Mouse (Mus musculus) midbrain, embryonic 16.5 days (tissue): Measurements from ENCODE around the gene Clmp. TPM values are rescaled to one million over a fixed set of nuclear protein-coding genes. Genes with fewer than 3 reads are reported as not detected.

Experiments used
- ATAC-seq: fragments of 200-750 bp; cut with Nextera tagmentation; 2 replicates; pipeline ENCODE4 v1.8.0; 2017; ENCODE audit warnings: moderate TSS enrichment
- H3K27ac ChIP-seq: fragments of 300-500 bp; sonication (generic); 2 replicates; pipeline ENCODE4 v1.5.1; 2014; ENCODE audit warnings: mild to moderate bottlenecking, low read length, mixed read lengths
- H3K27me3 ChIP-seq: fragments of 300-500 bp; sonication (generic); 2 replicates; pipeline ENCODE4 v1.6.1; 2014; ENCODE audit warnings: low read depth, low read length, mixed read lengths; ENCODE audit not compliant: control insufficient read depth, insufficient read depth
- H3K36me3 ChIP-seq: fragments of 300-500 bp; sonication (generic); 2 replicates; pipeline ENCODE4 v1.6.1; 2014; ENCODE audit warnings: mild to moderate bottlenecking, low read length, moderate library complexity, mixed read lengths; ENCODE audit not compliant: control insufficient read depth, insufficient read depth
- H3K4me1 ChIP-seq: fragments of 300-500 bp; sonication (generic); 2 replicates; pipeline ENCODE4 v1.6.1; 2014; ENCODE audit warnings: mild to moderate bottlenecking, low read length, mixed read lengths; ENCODE audit not compliant: control insufficient read depth, insufficient read depth
- H3K4me2 ChIP-seq: fragments of 300-500 bp; sonication (generic); 2 replicates; pipeline ENCODE4 v1.6.1; 2014; ENCODE audit warnings: mild to moderate bottlenecking, low read length, mixed read lengths
- H3K4me3 ChIP-seq: fragments of 300-500 bp; sonication (generic); 2 replicates; pipeline ENCODE4 v1.5.1; 2014; ENCODE audit warnings: low read depth, mild to moderate bottlenecking, low read length, moderate library complexity, mixed read lengths
- H3K9ac ChIP-seq: fragments of 300-500 bp; sonication (generic); 2 replicates; pipeline ENCODE4 v1.6.1; 2014; ENCODE audit warnings: low read depth, low read length, mixed read lengths
- H3K9me3 ChIP-seq: fragments of 300-500 bp; sonication (generic); replicated peaks from 2 replicates; pipeline ENCODE4 v1.6.1; 2014; ENCODE audit warnings: mild to moderate bottlenecking, low read length, mixed read lengths; ENCODE audit not compliant: control insufficient read depth, poor library complexity, severe bottlenecking
- WGBS: fragments of 180-500 bp; shearing (Covaris S2); extraction: QIAGEN DNeasy Blood & Tissue Kit; methylation state at CpG from one replicate; pipeline ENCODE4 v1.1.7; 2014; 5-methylcytosine and 5-hydroxymethylcytosine counted together
- polyA plus RNA-seq: library from polyadenylated mRNA; unstranded; fragments of >200 nt; fragmentation: Nextera tagmentation; extraction: Ambion mirVana; gene quantifications from 2 replicates; pipeline ENCODE4 v1.2.1, GENCODE M21; 2015

Clmp gene
- polyA plus RNA-seq, 1 experiment from 2014 or later: 50.9 TPM

DNA sequence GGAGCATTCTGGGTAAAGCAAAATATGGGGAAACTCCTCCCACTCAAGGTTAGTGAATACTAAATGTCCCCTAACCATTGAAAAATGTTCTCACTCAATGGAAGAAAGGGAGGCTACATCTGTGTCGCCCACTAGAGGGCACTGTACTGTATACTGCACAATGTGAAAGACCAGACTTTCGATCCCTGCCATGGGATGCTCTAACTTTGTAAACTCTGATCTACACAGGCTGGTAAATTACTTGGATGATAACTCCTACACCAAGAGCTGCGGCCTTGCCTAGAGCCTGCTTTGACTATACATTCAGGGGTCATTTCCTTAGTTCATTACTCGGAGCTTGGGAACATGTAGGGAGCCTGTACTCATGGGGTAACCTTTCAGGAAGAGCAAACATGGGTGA, 70.6 kb downstream of the Clmp start:
- Histone ChIP-seq H3K4me1 (peaks cover 17% of the 10 kb centered on the region), H3K27me3 (no peaks in the 10 kb centered on the region), H3K36me3 (no peaks in the 10 kb centered on the region), H3K9me3 (no peaks in the 10 kb centered on the region), H3K9ac (no peak overlapping the region), H3K4me3 (no peak overlapping the region), H3K27ac (no peak overlapping the region), H3K4me2 (0 out of 2 replicates have a peak overlapping the region, but pooled peaks have one; percentile 1)
- 19% methylated on average over 4 of the region's 4 CpGs for WGBS
- ATAC-seq: peak; percentile 15; the same call in 1 of the 2 replicates

GRCm38 (mm10) chr9:40757105-40757626, 71.4 kb downstream of the Clmp start:
- peaks cover 17% of the 10 kb centered on the region for H3K4me1 ChIP-seq
- H3K4me2 ChIP-seq: peak overlapping the region; percentile 53
- WGBS: 20% methylated on average over 12 of the region's 12 CpGs
- H3K4me3 ChIP-seq: peak overlapping the region; percentile 32
- ATAC-seq: peak; percentile 85
- H3K27me3 ChIP-seq: no peaks in the 10 kb centered on the region
- peak overlapping the region; percentile 83 for H3K27ac ChIP-seq
- 0 out of 2 replicates have a peak, but pooled peaks cover 2% of the 10 kb centered on the region for H3K36me3 ChIP-seq
- H3K9me3 ChIP-seq: no peaks in the 10 kb centered on the region
- peak overlapping the region; percentile 35 for H3K9ac ChIP-seq

GRCm38 (mm10) chr9:40757685-40758270, 72.0 kb downstream of the Clmp start:
- Histone ChIP-seq H3K4me3 (peak overlapping the region; percentile 32), H3K4me2 (peak overlapping the region; percentile 53), H3K9me3 (no peaks in the 10 kb centered on the region), H3K27ac (peak overlapping the region; percentile 83), H3K4me1 (peaks cover 17% of the 10 kb centered on the region), H3K9ac (peak overlapping the region; percentile 35), H3K36me3 (0 out of 2 replicates have a peak, but pooled peaks cover 2% of the 10 kb centered on the region), H3K27me3 (no peaks in the 10 kb centered on the region)
- 4% methylated on average over 22 of the region's 22 CpGs for WGBS
- ATAC-seq: peak; percentile 91

DNA sequence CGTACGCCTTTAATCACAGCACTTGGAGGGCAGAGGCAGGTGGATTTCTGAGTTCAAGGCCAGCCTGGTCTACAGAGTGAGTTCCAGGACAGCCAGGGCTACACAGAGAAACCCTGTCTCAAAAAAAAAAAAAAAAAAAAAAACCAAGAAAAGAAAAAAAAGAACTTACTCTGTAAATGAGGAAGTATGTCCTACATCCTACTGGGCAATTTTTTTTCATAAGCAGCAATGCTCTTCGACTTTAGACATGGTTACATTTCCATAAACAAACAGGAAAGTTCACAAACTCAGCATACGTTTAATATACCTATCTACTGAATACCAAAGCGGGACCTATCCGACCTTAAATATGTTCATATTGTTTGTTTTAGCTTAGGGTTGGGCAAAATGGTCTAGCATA, 76.6 kb downstream of the Clmp start:
- Histone ChIP-seq H3K4me3 (no peak overlapping the region), H3K36me3 (0 out of 2 replicates have a peak, but pooled peaks cover 7% of the 10 kb centered on the region), H3K27ac (no peak overlapping the region), H3K9me3 (no peaks in the 10 kb centered on the region), H3K4me1 (peaks cover 8% of the 10 kb centered on the region), H3K4me2 (no peak overlapping the region), H3K9ac (no peak overlapping the region), H3K27me3 (no peaks in the 10 kb centered on the region)
- no peak for ATAC-seq
- 85% methylated on average over 6 of the region's 6 CpGs for WGBS

DNA sequence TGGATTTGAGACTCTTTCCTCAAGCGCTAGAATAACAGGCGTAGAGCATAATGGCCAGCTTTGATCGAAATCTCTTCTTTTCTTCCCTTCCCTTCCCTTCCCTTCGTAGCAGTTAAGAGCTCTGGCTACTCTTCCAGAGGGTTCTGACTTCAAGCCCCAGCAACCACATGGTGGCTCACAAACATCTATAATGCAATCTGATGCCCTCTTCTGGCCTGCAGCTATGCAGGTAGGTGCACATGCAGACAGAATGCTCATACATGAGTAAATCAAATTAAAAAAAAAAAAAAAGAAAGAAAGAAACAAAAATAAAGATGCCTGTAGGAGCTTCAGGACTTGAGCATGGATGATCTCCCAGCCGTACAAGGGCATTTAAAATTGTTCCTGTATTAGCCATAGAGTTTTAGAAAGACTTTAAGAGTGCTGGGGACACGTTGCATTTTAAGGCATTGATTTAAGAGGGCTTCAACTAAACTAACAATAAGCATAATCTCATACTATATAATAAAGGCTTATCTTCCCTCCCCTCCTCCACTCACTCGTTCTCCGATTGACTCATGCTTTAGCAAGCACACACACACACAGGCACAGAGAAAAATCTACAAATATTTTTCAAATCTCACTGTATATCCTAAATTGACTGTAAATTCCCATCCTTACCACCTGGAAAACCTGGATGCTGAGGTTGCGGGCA, 79.3 kb downstream of the Clmp start:
- Histone ChIP-seq H3K4me1 (no peaks in the 10 kb centered on the region), H3K27me3 (no peaks in the 10 kb centered on the region), H3K27ac (no peak overlapping the region), H3K4me3 (no peak overlapping the region), H3K9me3 (no peaks in the 10 kb centered on the region), H3K9ac (no peak overlapping the region), H3K36me3 (0 out of 2 replicates have a peak, but pooled peaks cover 7% of the 10 kb centered on the region), H3K4me2 (no peak overlapping the region)
- WGBS: 86% methylated on average over 9 of the region's 9 CpGs
- ATAC-seq: no peak

- H3K27me3 ChIP-seq: no peaks in the 10 kb centered on the region
- WGBS: 67% methylated on average over 12 of the region's 12 CpGs
- H3K36me3 ChIP-seq: 0 out of 2 replicates have a peak, but pooled peaks cover 7% of the 10 kb centered on the region
- no peak overlapping the region for H3K4me3 ChIP-seq
- no peak overlapping the region for H3K9ac ChIP-seq
- no peak overlapping the region for H3K4me2 ChIP-seq
- ATAC-seq: no peak
- no peaks in the 10 kb centered on the region for H3K9me3 ChIP-seq
- H3K4me1 ChIP-seq: no peaks in the 10 kb centered on the region
- no peak overlapping the region for H3K27ac ChIP-seq
These were observed 79.8 kb downstream of the Clmp start for GRCm38 (mm10) chr9:40765581-40765940.

- WGBS: 63% methylated on average over 7 of the region's 7 CpGs
- no peak overlapping the region for H3K27ac ChIP-seq
- H3K9ac ChIP-seq: no peak overlapping the region
- no peak overlapping the region for H3K4me2 ChIP-seq
- H3K27me3 ChIP-seq: no peaks in the 10 kb centered on the region
- no peak for ATAC-seq
- H3K4me1 ChIP-seq: no peaks in the 10 kb centered on the region
- H3K36me3 ChIP-seq: 0 out of 2 replicates have a peak, but pooled peaks cover 7% of the 10 kb centered on the region
- no peaks in the 10 kb centered on the region for H3K9me3 ChIP-seq
- H3K4me3 ChIP-seq: no peak overlapping the region
These were observed 80.4 kb downstream of the Clmp start for GRCm38 (mm10) chr9:40766058-40766605.

DNA sequence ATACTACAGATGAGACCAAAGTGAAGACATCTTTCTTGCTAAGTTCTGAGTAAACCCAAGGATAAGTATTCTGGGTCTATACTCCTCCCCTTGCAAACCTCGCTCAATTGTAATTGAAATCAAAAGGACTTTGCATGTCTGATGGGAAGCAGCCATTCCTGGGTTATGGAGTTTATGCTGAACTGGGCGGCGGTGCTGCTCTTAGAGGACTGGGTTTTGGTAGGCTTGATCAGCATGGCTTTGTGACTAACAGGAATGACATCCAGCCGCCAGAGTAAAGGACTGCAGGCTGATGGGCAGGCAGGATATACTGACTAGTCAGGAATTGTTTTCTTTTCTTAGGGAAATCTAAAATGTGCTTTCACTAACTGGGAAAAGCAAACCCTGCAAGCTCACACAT, 82.2 kb downstream of the Clmp start:
- H3K9me3 ChIP-seq: no peaks in the 10 kb centered on the region
- 76% methylated on average over 4 of the region's 4 CpGs for WGBS
- H3K4me1 ChIP-seq: no peaks in the 10 kb centered on the region; the same call in 1 of the 2 replicates
- H3K4me2 ChIP-seq: no peak overlapping the region
- H3K36me3 ChIP-seq: 0 out of 2 replicates have a peak, but pooled peaks cover 5% of the 10 kb centered on the region
- H3K27ac ChIP-seq: no peak overlapping the region
- H3K9ac ChIP-seq: no peak overlapping the region
- no peak overlapping the region for H3K4me3 ChIP-seq
- ATAC-seq: no peak
- no peaks in the 10 kb centered on the region for H3K27me3 ChIP-seq

GRCm38 (mm10) chr9:40772246-40772645, 86.5 kb downstream of the Clmp start:
- H3K4me3 ChIP-seq: no peak overlapping the region
- H3K9me3 ChIP-seq: no peaks in the 10 kb centered on the region
- WGBS: 60% methylated on average over 13 of the region's 13 CpGs
- H3K36me3 ChIP-seq: no peaks in the 10 kb centered on the region
- H3K4me1 ChIP-seq: no peaks in the 10 kb centered on the region; the same call in 1 of the 2 replicates
- no peak overlapping the region for H3K9ac ChIP-seq
- H3K27ac ChIP-seq: no peak overlapping the region
- no peak for ATAC-seq
- no peaks in the 10 kb centered on the region for H3K27me3 ChIP-seq
- no peak overlapping the region for H3K4me2 ChIP-seq
